Mouse (Mus musculus) right cerebral cortex, postnatal 25 days (tissue): ENCODE measurements at regions not wholly inside any gene's neighbourhood (a gene's known extent, or its start where the extent isn't known, plus 50 kb on each side); places are given as distances from the start of the nearest gene placed in this dataset.
A peak's percentile ranks its signal among the peaks of the same experiment; 100 is the strongest.
"Not testable (repeated sequence)": the region's sequence is repeated elsewhere in the genome, so short reads cannot be mapped to it uniquely, and the experiment has no call there.

Source experiments
- DNase-seq: peaks from one replicate; pipeline ENCODE4 v3.0.0; 2022

DNA sequence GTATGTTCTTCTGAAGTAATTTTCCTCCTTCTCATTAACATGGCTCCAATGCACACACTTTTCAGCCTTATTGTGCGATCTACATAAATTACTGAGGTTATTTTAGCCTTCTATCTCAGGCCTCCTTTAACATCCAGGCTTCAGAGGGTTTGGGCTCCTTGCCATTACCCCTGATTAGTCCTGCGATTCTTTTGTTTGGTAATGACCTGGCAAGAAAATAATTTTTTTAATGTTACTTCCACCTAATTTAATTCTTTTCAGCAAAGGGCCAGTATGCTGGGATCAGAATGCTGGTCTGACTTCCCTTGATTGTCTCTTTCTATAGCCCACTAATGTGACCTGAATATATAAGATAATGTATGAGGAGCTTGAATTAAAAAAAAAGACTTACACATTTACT is 739.4 kb downstream of the Tbl1xr1 start:
- no peak for DNase-seq

DNA sequence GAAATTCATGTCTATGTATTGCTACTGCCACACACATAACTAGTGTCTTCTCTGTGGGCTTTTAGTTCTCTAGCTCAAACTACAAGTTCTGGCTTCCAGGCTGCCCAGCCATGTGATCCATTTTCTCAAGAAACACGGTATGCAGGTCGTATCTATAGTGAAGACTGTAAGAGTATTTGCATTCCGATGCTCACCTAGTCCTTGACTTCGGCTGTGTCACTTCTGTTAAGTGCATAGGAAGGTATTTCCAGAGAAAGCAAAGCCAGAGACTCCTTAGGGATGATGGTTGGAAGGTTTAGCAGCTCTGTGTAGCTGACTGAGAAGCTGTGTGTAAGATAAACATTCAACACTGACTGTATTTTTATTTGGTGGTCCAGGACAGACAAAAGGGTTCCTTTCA is 750.0 kb downstream of the Tbl1xr1 start:
- no peak for DNase-seq

- no peak for DNase-seq
Measured at GRCm38 (mm10) chr3:22838986-22839385, 762.5 kb downstream of the Tbl1xr1 start.

GRCm38 (mm10) chr3:22850474-22850873 is 774.0 kb downstream of the Tbl1xr1 start:
- DNase-seq = no peak

DNA sequence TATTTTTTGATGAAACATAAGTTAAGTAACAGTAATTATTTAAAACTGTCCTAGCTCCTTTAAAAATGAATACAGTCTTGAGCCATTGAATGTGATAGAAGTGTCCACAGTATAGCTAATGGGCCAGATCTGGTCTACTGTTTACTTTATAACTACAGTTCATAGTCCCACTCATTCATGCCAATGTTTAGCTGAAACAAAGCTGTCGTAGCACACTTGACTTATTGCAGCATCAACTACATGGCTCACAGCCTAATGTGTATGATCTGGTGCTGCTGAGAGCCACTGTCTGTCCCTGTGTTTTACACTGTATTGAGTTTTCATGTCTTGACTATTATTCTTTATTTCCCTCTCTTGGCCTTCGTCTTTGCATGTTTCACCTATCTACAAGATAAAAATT is 787.1 kb downstream of the Tbl1xr1 start:
- DNase-seq = no peak

GRCm38 (mm10) chr3:22877883-22878282 is 801.4 kb downstream of the Tbl1xr1 start:
- no peak for DNase-seq

- no peak for DNase-seq
Measured at GRCm38 (mm10) chr3:22892735-22893134, 816.3 kb downstream of the Tbl1xr1 start.

DNA sequence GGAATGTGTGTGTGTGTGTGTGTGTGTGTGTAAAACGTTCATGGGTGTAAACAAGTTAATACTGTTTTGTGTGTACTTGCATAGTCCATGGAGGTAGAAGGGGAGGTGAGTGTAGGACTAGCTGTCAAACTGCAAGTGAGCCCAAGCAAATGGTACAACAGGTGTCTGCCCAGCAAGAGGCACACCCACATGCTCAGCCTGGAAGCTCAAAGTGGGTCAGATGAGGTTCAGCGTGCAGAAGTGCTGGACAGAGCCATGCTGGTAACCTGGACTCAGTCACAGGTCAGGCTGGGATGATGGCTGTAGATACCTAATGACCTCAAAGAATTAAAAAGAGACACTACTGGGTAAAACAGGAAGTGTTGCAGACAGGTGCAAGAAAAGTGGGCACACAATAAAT is 821.2 kb downstream of the Tbl1xr1 start:
- no peak for DNase-seq

GRCm38 (mm10) chr3:22900966-22901365 is 824.5 kb downstream of the Tbl1xr1 start:
- DNase-seq = no peak

GRCm38 (mm10) chr3:22928970-22929369 is 852.5 kb downstream of the Tbl1xr1 start:
- DNase-seq = no peak

- no peak for DNase-seq
Measured at GRCm38 (mm10) chr3:22929762-22930519, 853.5 kb downstream of the Tbl1xr1 start.

DNA sequence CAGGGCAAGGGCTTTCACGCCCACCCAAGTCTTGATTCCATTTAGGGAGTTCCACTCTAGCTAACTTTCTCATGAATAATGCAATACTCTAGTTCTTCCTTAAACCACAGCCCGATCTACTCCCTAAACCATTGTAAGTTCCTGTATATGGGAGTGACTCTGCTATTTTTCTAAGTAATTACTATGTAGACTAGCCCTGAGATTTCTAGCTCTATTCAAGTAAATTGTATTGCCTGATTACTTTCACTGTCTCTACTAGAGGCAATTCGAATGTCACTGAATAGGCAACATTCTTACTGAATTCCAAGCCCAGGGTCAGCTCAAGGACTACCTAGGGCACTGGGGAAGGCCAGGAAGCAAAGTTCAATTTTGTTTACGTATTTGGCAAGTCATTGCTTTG is 869.2 kb downstream of the Tbl1xr1 start:
- DNase-seq = not testable (repeated sequence)

DNA sequence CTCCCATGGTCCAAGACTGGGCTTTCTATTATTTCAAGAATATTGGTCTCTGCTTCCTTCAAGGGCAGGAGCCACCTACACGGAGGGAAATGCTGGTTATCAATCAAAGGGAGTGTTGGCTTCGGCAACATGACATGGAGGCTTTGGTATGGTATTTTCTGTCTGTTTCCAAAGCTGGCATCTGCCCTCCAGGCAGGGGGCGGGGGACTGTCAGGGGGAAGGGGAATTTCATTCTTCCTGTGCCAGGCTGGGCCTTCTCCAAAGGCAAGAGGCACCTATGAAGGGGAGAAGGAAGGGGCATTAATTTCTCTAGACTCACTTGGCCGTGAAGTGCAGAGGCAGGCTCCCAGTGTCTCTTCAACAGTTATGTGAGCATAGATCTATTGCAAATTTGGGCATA is 870.7 kb downstream of the Tbl1xr1 start:
- no peak for DNase-seq

- no peak for DNase-seq
Measured at GRCm38 (mm10) chr3:22948168-22948768, 871.8 kb downstream of the Tbl1xr1 start.

DNA sequence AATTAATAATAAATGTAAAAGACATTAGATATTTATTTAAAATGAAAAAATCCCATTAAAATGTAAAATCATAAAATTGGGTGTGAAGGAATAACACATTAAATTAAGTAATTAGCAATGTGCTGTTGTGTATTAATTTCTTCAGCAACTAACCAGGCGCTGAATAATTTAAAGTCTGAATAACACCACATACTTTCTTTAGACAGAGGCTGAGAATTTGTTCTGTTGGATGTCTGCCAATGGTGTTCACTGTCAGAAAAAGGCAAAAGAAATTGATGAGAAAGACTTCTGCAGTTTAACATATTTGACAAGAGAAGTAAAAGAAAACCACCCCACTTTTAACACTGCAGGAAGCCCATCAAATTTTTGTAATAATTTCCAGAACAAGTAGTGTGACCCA is 881.0 kb downstream of the Tbl1xr1 start:
- no peak for DNase-seq

DNA sequence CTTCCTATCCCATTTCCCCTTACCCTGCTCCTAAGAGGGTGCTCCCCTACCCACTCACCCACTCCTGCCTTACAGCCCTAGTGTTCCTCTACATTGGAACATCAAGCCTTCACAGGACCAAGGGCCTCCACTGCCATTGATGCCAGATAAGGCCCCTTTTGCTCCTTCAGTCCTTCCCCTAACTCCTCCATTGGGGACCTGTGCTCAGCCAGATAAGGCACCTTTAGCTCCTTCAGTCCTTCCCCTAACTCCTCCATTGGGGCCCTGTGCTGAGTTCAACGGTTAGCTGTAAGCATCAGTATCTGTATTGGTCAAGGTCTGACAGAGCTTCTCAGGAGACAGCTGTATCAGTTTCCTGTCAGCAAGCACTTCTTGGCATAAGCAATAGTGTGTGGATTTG is 896.2 kb downstream of the Tbl1xr1 start:
- no peak for DNase-seq

DNA sequence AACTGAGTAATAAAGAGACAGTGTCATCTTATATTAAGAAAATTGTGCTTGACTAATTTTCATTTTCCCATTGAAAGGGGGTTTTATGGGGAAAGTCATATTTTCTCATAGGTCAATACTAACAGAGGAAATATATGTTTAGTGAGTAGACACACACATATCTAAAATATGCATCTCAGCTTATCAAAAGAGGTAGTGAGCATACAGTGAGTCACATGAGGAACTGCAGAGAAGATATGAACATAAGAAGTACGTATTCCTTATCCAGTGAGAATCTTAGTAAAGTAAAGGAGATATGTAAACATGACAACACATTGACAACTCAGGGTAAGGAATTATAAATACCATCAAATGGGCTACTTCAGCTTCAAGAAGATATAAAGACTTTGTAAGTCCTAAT is 900.3 kb downstream of the Tbl1xr1 start:
- DNase-seq = no peak

GRCm38 (mm10) chr3:22979896-22980890 is 903.7 kb downstream of the Tbl1xr1 start:
- DNase-seq = no peak

- no peak for DNase-seq
Measured at GRCm38 (mm10) chr3:22982430-22982829, 906.0 kb downstream of the Tbl1xr1 start.

DNA sequence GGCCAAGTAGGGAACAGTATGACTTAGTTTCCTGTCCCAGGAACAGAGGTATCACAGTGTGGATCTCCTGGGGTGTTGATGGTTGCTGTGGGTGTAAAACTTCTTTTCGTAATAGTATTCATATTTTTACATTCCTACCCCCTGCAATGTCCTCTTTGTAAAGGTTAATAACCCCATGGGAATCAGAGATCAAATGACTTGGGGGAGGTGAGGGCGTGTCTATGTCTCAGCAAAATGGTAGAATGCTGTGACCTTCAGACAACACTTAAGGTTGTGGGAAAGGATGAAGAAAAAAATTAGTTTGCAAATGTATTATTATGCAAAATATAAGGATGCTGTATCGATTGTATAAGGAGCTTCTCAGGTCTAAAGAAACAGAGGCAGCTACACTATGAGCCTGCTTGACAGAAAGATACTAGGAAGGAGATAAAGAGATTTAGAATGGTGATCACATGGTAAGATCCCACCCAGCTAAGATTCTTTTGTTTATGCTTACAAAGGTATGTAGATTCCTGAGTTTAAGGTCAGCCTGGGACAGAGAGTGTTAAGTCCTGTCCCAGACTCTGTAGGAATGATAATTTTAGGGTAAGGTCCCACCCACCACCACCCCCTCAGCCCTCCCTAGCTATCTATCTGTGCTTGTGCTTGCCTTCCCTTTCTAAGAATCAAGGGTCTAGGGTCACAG is 913.8 kb downstream of the Tbl1xr1 start:
- DNase-seq = no peak

- DNase-seq = no peak
Measured at GRCm38 (mm10) chr3:22995228-22995627, 918.8 kb downstream of the Tbl1xr1 start.

DNA sequence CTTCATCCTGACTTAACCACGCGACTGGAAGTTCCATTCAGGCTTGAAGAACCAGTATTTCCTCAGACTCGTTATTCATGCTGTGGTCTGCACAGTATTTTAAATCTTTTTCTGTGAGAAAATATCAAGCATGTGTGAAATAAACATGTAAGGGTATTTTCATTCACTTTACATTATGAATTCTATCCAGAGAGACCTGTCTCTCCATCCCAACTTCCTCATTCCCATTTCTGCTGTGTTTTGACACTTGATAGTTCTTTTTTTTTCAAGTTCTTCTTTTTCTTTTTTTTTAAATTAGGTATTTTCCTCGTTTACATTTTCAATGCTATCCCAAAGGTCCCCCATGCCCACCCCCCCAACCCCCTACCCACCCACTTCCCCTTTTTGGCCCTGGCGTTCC is 919.4 kb downstream of the Tbl1xr1 start:
- no peak for DNase-seq

DNA sequence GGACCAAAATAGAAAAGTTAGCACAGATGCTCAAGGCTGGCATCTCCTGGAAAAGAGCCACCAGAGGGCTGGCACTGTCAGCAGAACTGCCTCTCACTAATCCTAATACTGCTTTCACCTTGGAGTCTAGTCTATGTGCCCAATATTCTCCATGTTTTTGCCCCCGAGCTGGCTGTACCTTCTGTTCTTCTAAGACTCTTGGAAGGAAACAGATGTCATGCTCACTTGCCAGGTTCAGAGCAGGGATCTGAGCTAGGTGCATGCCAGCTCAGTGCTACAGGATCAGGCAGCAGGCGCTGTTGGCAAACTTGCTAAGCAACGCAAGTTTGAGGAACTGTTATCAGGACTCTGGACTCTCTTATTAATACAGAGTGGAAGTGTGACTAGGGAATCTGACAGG is 924.6 kb downstream of the Tbl1xr1 start:
- peak; percentile 9 for DNase-seq
